Comparison of ENCODE assay signal across 28 mouse cellular contexts in the genomic region with DNA sequence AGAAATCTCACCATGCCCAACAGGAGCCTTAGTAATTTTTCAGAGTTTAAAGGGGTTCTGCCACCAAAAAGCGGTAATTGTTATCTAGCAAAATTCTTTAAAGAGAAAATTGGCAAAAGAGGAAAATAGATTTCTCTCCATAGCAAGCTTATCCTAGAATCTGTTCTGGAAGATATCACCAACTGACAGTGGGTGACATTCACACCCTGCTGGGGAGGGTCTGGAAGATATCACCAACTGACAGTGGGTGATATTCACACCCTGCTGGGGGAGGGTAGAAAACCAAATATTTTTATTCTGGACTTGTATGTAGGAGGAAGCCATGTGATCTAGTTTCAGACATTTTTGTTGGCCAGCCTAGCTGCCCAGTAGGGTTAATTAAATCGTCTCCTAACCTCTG.
"Had no signal": no experiment of that assay in that cellular context is flagged by ENCODE, and none has a peak within 500 bp of the region (broad histone marks: within the 10 kb centered on the region; RNA-seq: fewer than 3 reads in every experiment).

No protein-coding gene starts in this region.

- H3K4me2 ChIP-seq: heart, embryonic 11.5 days; heart, embryonic 13.5 days; heart, embryonic 15.5 days; hindbrain, embryonic 12.5 days; hindbrain, embryonic 14.5 days; intestine, embryonic 15.5 days; limb, embryonic 13.5 days; limb, embryonic 15.5 days; liver, embryonic 13.5 days had no signal

- H3K27ac ChIP-seq: gastrocnemius, adult 2 months; heart, adult 2 months; heart, embryonic 13.5 days; heart, embryonic 15.5 days; hindbrain, embryonic 10.5 days; hindbrain, embryonic 12.5 days; hindbrain, embryonic 14.5 days; intestine, embryonic 15.5 days; layer of hippocampus, adult 2 months; left cerebral cortex, adult 2 months; limb, embryonic 13.5 days; limb, embryonic 15.5 days; liver, embryonic 13.5 days had no signal

- H3K27me3 ChIP-seq: heart, embryonic 13.5 days; heart, embryonic 15.5 days; hindbrain, embryonic 12.5 days; intestine, embryonic 15.5 days; limb, embryonic 13.5 days; limb, embryonic 15.5 days; liver, embryonic 13.5 days had no signal

- DNase-seq: forebrain, postnatal 0 days; gastrocnemius, adult 2 months; gastrocnemius, postnatal 10 days; gastrocnemius, postnatal 25 days; heart, adult 2 months; heart, postnatal 14 days; heart, postnatal 36 days; kidney, adult 18-20 months; kidney, adult 8-10 months; kidney, postnatal 10 days; kidney, postnatal 25 days; kidney, postnatal 4 days; left cerebral cortex, postnatal 4 days; liver, embryonic 13.5 days had no signal

- H3K36me3 ChIP-seq: heart, embryonic 13.5 days; heart, embryonic 15.5 days; hindbrain, embryonic 10.5 days; hindbrain, embryonic 12.5 days; intestine, embryonic 15.5 days; limb, embryonic 13.5 days; limb, embryonic 15.5 days; liver, embryonic 13.5 days had no signal

- H3K4me1 ChIP-seq: hindbrain, embryonic 12.5 days; intestine, embryonic 15.5 days; limb, embryonic 13.5 days; limb, embryonic 15.5 days had no signal

- H3K4me3 ChIP-seq: gastrocnemius, adult 2 months; heart, adult 2 months; heart, embryonic 13.5 days; heart, embryonic 15.5 days; hindbrain, embryonic 10.5 days; hindbrain, embryonic 12.5 days; intestine, embryonic 15.5 days; layer of hippocampus, adult 2 months; left cerebral cortex, adult 2 months; limb, embryonic 13.5 days; limb, embryonic 15.5 days; liver, embryonic 13.5 days had no signal

- H3K9ac ChIP-seq: forebrain, postnatal 0 days; heart, embryonic 13.5 days; heart, embryonic 15.5 days; hindbrain, embryonic 12.5 days; hindbrain, embryonic 14.5 days; intestine, embryonic 15.5 days; limb, embryonic 13.5 days; limb, embryonic 15.5 days; liver, embryonic 13.5 days had no signal

- ATAC-seq: forebrain, postnatal 0 days; hindbrain, embryonic 16.5 days; inflammation-experienced regulatory T-cells, adult 6 months; intestine, embryonic 15.5 days; intestine, postnatal 0 days had no signal

- H3K9me3 ChIP-seq: heart, embryonic 15.5 days; intestine, embryonic 15.5 days; limb, embryonic 13.5 days; limb, embryonic 15.5 days; liver, embryonic 13.5 days had no signal
